Comparison of ENCODE assay signal across 8 mouse cellular contexts in the genomic region with DNA sequence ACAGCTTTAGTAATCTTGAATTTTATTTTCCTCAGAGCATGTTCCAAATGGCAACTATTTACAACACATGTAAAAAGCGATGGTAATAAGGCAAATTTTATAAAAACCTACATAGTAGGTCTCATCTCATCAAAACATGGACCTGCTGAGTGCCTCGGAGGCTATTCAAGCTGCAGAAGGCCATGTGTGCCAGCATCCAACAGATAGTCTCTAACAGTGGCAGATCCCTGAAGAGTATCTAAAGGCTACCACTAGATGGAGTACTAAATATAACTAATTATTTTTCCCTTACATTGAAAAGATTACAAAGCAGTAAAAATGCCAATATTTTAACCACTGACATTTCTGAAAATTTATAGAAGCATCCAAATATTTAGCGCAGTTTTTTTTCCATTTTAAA.
DNase-seq lines count a peak whose midpoint lies in the region; ATAC-seq and TF ChIP-seq lines count a peak whose summit lies in the region.
"Had no signal": no experiment of that assay in that cellular context is flagged by ENCODE, and none has a peak within 500 bp of the region (broad histone marks: within the 10 kb centered on the region; RNA-seq: fewer than 3 reads in every experiment).

No protein-coding gene starts in this region.

- H3K27me3 ChIP-seq in E14TG2a.4 (ENCODE audit: insufficient read depth, low read length), result no peaks in the 10 kb centered on the region

- H3K9me3 ChIP-seq in E14TG2a.4 (ENCODE audit: low read length), result no peaks in the 10 kb centered on the region

- TF ChIP-seq CTCF in E14TG2a.4 (conservative IDR thresholded peaks at IDR 0.05; ENCODE audit: low read length), result peak; percentile 33

- no peak overlapping the region for H3K4me3 ChIP-seq in E14TG2a.4 (replicated peaks; ENCODE audit: low read length)

- peak; percentile 95 for ATAC-seq in megakaryocyte-erythroid progenitor cell, adult 5-6 weeks (replicated peaks; ENCODE audit: low FRiP score, low TSS enrichment, poor library complexity, severe bottlenecking)
- ATAC-seq in erythroid progenitor cell, adult 5-6 weeks (replicated peaks; ENCODE audit: low FRiP score, poor library complexity, severe bottlenecking), result no peak

- DNase-seq in kidney, postnatal 36 days, result peak; percentile 11 to 20
- DNase-seq in kidney, adult 11 months, result no peak
- DNase-seq in NIH3T3 (ENCODE audit: low read depth), result peak; percentile 66
- DNase-seq in thymus, postnatal 25 days, result no peak
- DNase-seq: cerebellum, adult 18-20 months had no signal

- no peaks in the 10 kb centered on the region for H3K36me3 ChIP-seq in E14TG2a.4 (ENCODE audit: insufficient read depth, low read length)

- H3K4me1 ChIP-seq in E14TG2a.4 (replicated peaks; ENCODE audit: low read depth, low read length), result no peaks in the 10 kb centered on the region

Comparison
In these comparisons a context has a peak if more than half of its experiments do, and no peak if none do; other contexts are left out.
1. DNase-seq: peak in kidney, postnatal 36 days (2 of 2) and NIH3T3 (single experiment); none in kidney, adult 11 months (single experiment) and thymus, postnatal 25 days (single experiment).